8 mouse cellular contexts compared by ENCODE assay signal in the genomic region with DNA sequence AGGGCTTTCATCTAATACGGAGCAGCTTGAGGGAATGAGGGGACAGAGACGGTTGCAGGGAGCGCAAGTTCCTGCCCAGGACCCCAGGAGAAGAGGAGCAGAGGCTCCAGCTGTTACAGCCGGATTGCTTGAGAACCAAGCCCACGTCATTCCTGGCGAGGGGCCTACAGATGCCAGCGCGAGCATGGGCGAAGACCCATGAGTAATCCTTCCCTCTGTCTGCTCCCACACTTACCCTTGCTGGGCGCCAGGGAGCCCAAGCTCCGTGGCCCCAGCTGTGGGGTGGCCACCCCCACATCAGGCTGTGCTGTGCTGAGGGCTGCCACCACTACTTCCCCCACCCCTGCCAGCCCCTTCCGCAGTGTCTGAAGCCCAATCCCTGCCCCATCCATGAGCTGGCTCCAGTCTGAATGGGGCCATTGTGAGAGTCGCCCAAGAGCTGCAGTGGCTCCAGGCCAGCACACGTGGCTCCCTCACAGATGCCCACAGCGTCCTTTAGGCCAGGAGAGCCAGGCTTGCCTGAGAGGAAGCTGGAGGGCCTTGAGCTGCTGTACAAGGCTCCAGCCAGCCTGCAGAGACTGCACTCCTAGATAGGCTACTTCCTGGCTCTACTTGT. TPM values are rescaled to one million over a fixed set of nuclear protein-coding genes. Genes with fewer than 3 reads are reported as not detected.
DNase-seq lines count a peak whose midpoint lies in the region; ATAC-seq and TF ChIP-seq lines count a peak whose summit lies in the region.

No protein-coding gene starts in this region.

- H3K4me1 ChIP-seq in forebrain, embryonic 10.5 days, result peaks cover 13% of the 10 kb centered on the region
- no peaks in the 10 kb centered on the region; the same call in 1 of the 2 replicates for H3K4me1 ChIP-seq in forebrain, embryonic 11.5 days (replicated peaks; ENCODE audit: control insufficient read depth, insufficient read depth, low read length)
- no peaks in the 10 kb centered on the region for H3K4me1 ChIP-seq in intestine, postnatal 0 days (replicated peaks; ENCODE audit: control insufficient read depth, insufficient read depth, low read length)
- H3K4me1 ChIP-seq in liver, postnatal 0 days (ENCODE audit: insufficient read depth), result peaks cover 19% of the 10 kb centered on the region
- H3K4me1 ChIP-seq in stomach, embryonic 16.5 days (ENCODE audit: control insufficient read depth, insufficient read depth, low read length), result 0 out of 2 replicates have a peak, but pooled peaks cover 2% of the 10 kb centered on the region

- no peak for TF ChIP-seq CTCF in brain, embryonic 14.5 days (IDR thresholded peaks at IDR 0.05; ENCODE audit: borderline replicate concordance, extremely low read depth, insufficient read depth, insufficient read length)
- TF ChIP-seq CTCF in intestine, postnatal 0 days (IDR thresholded peaks at IDR 0.05; ENCODE audit: low read depth), result no peak
- no peak for TF ChIP-seq CTCF in liver, postnatal 0 days (IDR thresholded peaks at IDR 0.05; ENCODE audit: low read depth)

- no peak overlapping the region for H3K4me3 ChIP-seq in forebrain, embryonic 10.5 days
- H3K4me3 ChIP-seq in forebrain, embryonic 11.5 days (ENCODE audit: low read depth, low read length), result no peak overlapping the region
- H3K4me3 ChIP-seq in intestine, postnatal 0 days (ENCODE audit: low read depth, low read length), result no peak overlapping the region
- H3K4me3 ChIP-seq in liver, postnatal 0 days (ENCODE audit: low read depth, low read length), result no peak overlapping the region
- H3K4me3 ChIP-seq in stomach, embryonic 16.5 days (replicated peaks; ENCODE audit: low read length), result no peak overlapping the region

- no peak for DNase-seq in forebrain, embryonic 10.5 days (ENCODE audit: extremely low spot score, low spot score)
- DNase-seq in forebrain, embryonic 11.5 days (ENCODE audit: low spot score), result no peak
- peak; percentile 93 for DNase-seq in brain, embryonic 14.5 days (ENCODE audit: low read depth)
- DNase-seq in frontal cortex, adult 2 months (ENCODE audit: extremely low spot score in 1 of 2, low spot score in 1 of 2), result peak; percentile 44 to 76
- no peak for DNase-seq in liver, postnatal 0 days
- no peak for DNase-seq in spleen, postnatal 4 days (ENCODE audit: low spot score in 2 of 2)

- H3K9me3 ChIP-seq in forebrain, embryonic 10.5 days, result no peaks in the 10 kb centered on the region
- H3K9me3 ChIP-seq in forebrain, embryonic 11.5 days (ENCODE audit: control insufficient read depth, low read length), result no peaks in the 10 kb centered on the region
- H3K9me3 ChIP-seq in intestine, postnatal 0 days (ENCODE audit: control insufficient read depth), result no peaks in the 10 kb centered on the region
- H3K9me3 ChIP-seq in liver, postnatal 0 days (ENCODE audit: low read length), result no peaks in the 10 kb centered on the region
- H3K9me3 ChIP-seq in stomach, embryonic 16.5 days (replicated peaks; ENCODE audit: control insufficient read depth, low read length), result no peaks in the 10 kb centered on the region

- 66% methylated on average over 15 of the region's 15 CpGs for WGBS in forebrain, embryonic 10.5 days
- WGBS in forebrain, embryonic 11.5 days, result 64% methylated on average over 15 of the region's 15 CpGs
- WGBS in intestine, postnatal 0 days, result 76% methylated on average over 15 of the region's 15 CpGs
- WGBS in liver, postnatal 0 days (ENCODE audit: insufficient replicate concordance), result 77% methylated on average over 14 of the region's 15 CpGs
- 67% methylated on average over 15 of the region's 15 CpGs for WGBS in stomach, embryonic 16.5 days

- no peaks in the 10 kb centered on the region for H3K27me3 ChIP-seq in forebrain, embryonic 10.5 days (ENCODE audit: poor library complexity, severe bottlenecking)
- H3K27me3 ChIP-seq in forebrain, embryonic 11.5 days (ENCODE audit: control insufficient read depth, insufficient read depth, low read length), result no peaks in the 10 kb centered on the region
- H3K27me3 ChIP-seq in intestine, postnatal 0 days (replicated peaks; ENCODE audit: control insufficient read depth, insufficient read depth, low read length), result no peaks in the 10 kb centered on the region
- no peaks in the 10 kb centered on the region for H3K27me3 ChIP-seq in liver, postnatal 0 days (ENCODE audit: insufficient read depth, low read length)
- no peaks in the 10 kb centered on the region for H3K27me3 ChIP-seq in stomach, embryonic 16.5 days (ENCODE audit: control insufficient read depth, insufficient read depth, low read length)

- H3K4me2 ChIP-seq in forebrain, embryonic 11.5 days (ENCODE audit: low read depth, low read length, severe bottlenecking), result no peak overlapping the region
- H3K4me2 ChIP-seq in intestine, postnatal 0 days (replicated peaks; ENCODE audit: low read depth), result no peak overlapping the region
- H3K4me2 ChIP-seq in liver, postnatal 0 days (ENCODE audit: low read depth, low read length), result no peak overlapping the region
- H3K4me2 ChIP-seq in stomach, embryonic 16.5 days (ENCODE audit: low read depth, low read length), result no peak overlapping the region

- no peaks in the 10 kb centered on the region for H3K36me3 ChIP-seq in forebrain, embryonic 10.5 days (replicated peaks)
- no peaks in the 10 kb centered on the region for H3K36me3 ChIP-seq in forebrain, embryonic 11.5 days (ENCODE audit: control insufficient read depth, insufficient read depth, low read length)
- no peaks in the 10 kb centered on the region for H3K36me3 ChIP-seq in intestine, postnatal 0 days (ENCODE audit: control insufficient read depth, insufficient read depth)
- no peaks in the 10 kb centered on the region for H3K36me3 ChIP-seq in liver, postnatal 0 days (replicated peaks; ENCODE audit: insufficient read depth, low read length)
- no peaks in the 10 kb centered on the region for H3K36me3 ChIP-seq in stomach, embryonic 16.5 days (ENCODE audit: control insufficient read depth, insufficient read depth, low read length)

- H3K27ac ChIP-seq in forebrain, embryonic 10.5 days, result 0 out of 2 replicates have a peak overlapping the region, but pooled peaks have one; percentile 44
- no peak overlapping the region for H3K27ac ChIP-seq in forebrain, embryonic 11.5 days (ENCODE audit: low read depth, low read length)
- no peak overlapping the region for H3K27ac ChIP-seq in intestine, postnatal 0 days (ENCODE audit: low read depth, low read length)
- no peak overlapping the region for H3K27ac ChIP-seq in liver, postnatal 0 days (ENCODE audit: low read depth)
- H3K27ac ChIP-seq in stomach, embryonic 16.5 days (ENCODE audit: low read length), result 0 out of 2 replicates have a peak overlapping the region, but pooled peaks have one; percentile 6

- no peak for TF ChIP-seq POLR2A in brain, embryonic 14.5 days (IDR thresholded peaks at IDR 0.05; ENCODE audit: borderline replicate concordance, extremely low read depth, insufficient read depth, insufficient read length, poor library complexity, severe bottlenecking)

- H3K9ac ChIP-seq in forebrain, embryonic 11.5 days (ENCODE audit: low read length), result no peak overlapping the region
- no peak overlapping the region for H3K9ac ChIP-seq in intestine, postnatal 0 days (ENCODE audit: low read depth, low read length)
- no peak overlapping the region for H3K9ac ChIP-seq in liver, postnatal 0 days (replicated peaks)
- H3K9ac ChIP-seq in stomach, embryonic 16.5 days (ENCODE audit: low read length), result 0 out of 2 replicates have a peak overlapping the region, but pooled peaks have one; percentile 12

- no peak for TF ChIP-seq EP300 in liver, postnatal 0 days (IDR thresholded peaks at IDR 0.05; ENCODE audit: low read depth)

- ATAC-seq in forebrain, embryonic 11.5 days (replicated peaks; ENCODE audit: low FRiP score), result no peak
- 0 out of 2 replicates have a peak, but pooled peaks have one; percentile 25 for ATAC-seq in intestine, postnatal 0 days
- peak; percentile 14; the same call in 1 of the 2 replicates for ATAC-seq in liver, postnatal 0 days
- ATAC-seq in stomach, embryonic 16.5 days (ENCODE audit: insufficient read depth, low FRiP score), result peak; percentile 61

RNA-seq across cellular contexts. Expression of a gene that starts 25.4 kb away (rescaled TPM):
- polyA plus RNA-seq in forebrain, embryonic 10.5 days (2016; fragmentation: Nextera tagmentation; extraction: Ambion mirVana), result 210 and 227 TPM in 2 replicates
- 194 and 195 TPM in 2 replicates for polyA plus RNA-seq in forebrain, embryonic 11.5 days (2014; fragmentation: Nextera tagmentation; extraction: Ambion mirVana)
- 61.3 and 62.3 TPM in 2 replicates for polyA plus RNA-seq in brain, embryonic 14.5 days (2012; rRNA removed)
- polyA plus RNA-seq in frontal cortex, adult 2 months (2012; rRNA removed), result 67.3 and 73.5 TPM in 2 replicates
- polyA plus RNA-seq in intestine, postnatal 0 days (2015; fragmentation: Nextera tagmentation; extraction: Ambion mirVana), result 66.9 and 67.9 TPM in 2 replicates
- polyA plus RNA-seq in liver, postnatal 0 days (2015; fragmentation: Nextera tagmentation; extraction: Ambion mirVana), result 52.2 and 64.6 TPM in 2 replicates
- 136 and 141 TPM in 2 replicates for polyA plus RNA-seq in stomach, embryonic 16.5 days (2015; fragmentation: Nextera tagmentation; extraction: Ambion mirVana)

RNA-seq across cellular contexts. Expression of a gene that starts 55.1 kb away (rescaled TPM):
- polyA plus RNA-seq in forebrain, embryonic 10.5 days (2016; fragmentation: Nextera tagmentation; extraction: Ambion mirVana), result 235 and 240 TPM in 2 replicates
- 212 and 241 TPM in 2 replicates for polyA plus RNA-seq in forebrain, embryonic 11.5 days (2014; fragmentation: Nextera tagmentation; extraction: Ambion mirVana)
- 76.9 and 133 TPM in 2 replicates for polyA plus RNA-seq in brain, embryonic 14.5 days (2012; rRNA removed)
- 151 and 160 TPM in 2 replicates for polyA plus RNA-seq in frontal cortex, adult 2 months (2012; rRNA removed)
- 113 and 126 TPM in 2 replicates for polyA plus RNA-seq in intestine, postnatal 0 days (2015; fragmentation: Nextera tagmentation; extraction: Ambion mirVana)
- polyA plus RNA-seq in liver, postnatal 0 days (2015; fragmentation: Nextera tagmentation; extraction: Ambion mirVana), result 79.3 and 90.6 TPM in 2 replicates
- 176 and 188 TPM in 2 replicates for polyA plus RNA-seq in stomach, embryonic 16.5 days (2015; fragmentation: Nextera tagmentation; extraction: Ambion mirVana)

Comparison
In these comparisons a context has a peak if more than half of its experiments do, and no peak if none do; other contexts are left out.
1. H3K27ac ChIP-seq: peak in forebrain, embryonic 10.5 days (single experiment) and stomach, embryonic 16.5 days (single experiment); none in forebrain, embryonic 11.5 days (single experiment), intestine, postnatal 0 days (single experiment) and liver, postnatal 0 days (single experiment).
2. DNase-seq: peak in brain, embryonic 14.5 days (single experiment) and frontal cortex, adult 2 months (2 of 2); none in forebrain, embryonic 10.5 days (single experiment), forebrain, embryonic 11.5 days (single experiment), liver, postnatal 0 days (single experiment) and spleen, postnatal 4 days (0 of 2).